Mouse (Mus musculus) neural tube, embryonic 11.5 days (tissue): ENCODE results near the gene Cd59b. TPM values are rescaled to one million over a fixed set of nuclear protein-coding genes. Genes with fewer than 3 reads are reported as not detected.

Experiments
- ATAC-seq: fragments of 200-750 bp; cut with Nextera tagmentation; 2 replicates; pipeline ENCODE4 v1.8.0; 2017; ENCODE audit warnings: moderate number of reproducible peaks, mild to moderate bottlenecking, moderate TSS enrichment, moderate library complexity; ENCODE audit not compliant: insufficient read depth, low FRiP score, low TSS enrichment
- DNase-seq: peaks from one replicate; pipeline ENCODE4 v3.0.0-alpha.2; 2015; ENCODE audit warnings: low spot score
- H3K27ac ChIP-seq: fragments of 300-500 bp; sonication (generic); 2 replicates; pipeline ENCODE4 v1.5.1; 2014; ENCODE audit warnings: low read depth, mild to moderate bottlenecking, low read length
- H3K27me3 ChIP-seq: fragments of 300-500 bp; sonication (generic); 2 replicates; pipeline ENCODE4 v1.6.1; 2014; ENCODE audit warnings: mild to moderate bottlenecking, low read length, mixed read lengths; ENCODE audit not compliant: control insufficient read depth, insufficient read depth
- H3K36me3 ChIP-seq: fragments of 300-500 bp; sonication (generic); 2 replicates; pipeline ENCODE4 v1.6.1; 2014; ENCODE audit warnings: mild to moderate bottlenecking, low read length, moderate library complexity, mixed read lengths; ENCODE audit not compliant: control insufficient read depth, insufficient read depth
- H3K4me1 ChIP-seq: fragments of 300-500 bp; sonication (generic); 2 replicates; pipeline ENCODE4 v1.6.1; 2014; ENCODE audit warnings: low read length, mixed read lengths; ENCODE audit not compliant: control insufficient read depth, insufficient read depth
- H3K4me2 ChIP-seq: fragments of 300-500 bp; sonication (generic); 2 replicates; pipeline ENCODE4 v1.6.1; 2014; ENCODE audit warnings: low read depth, mild to moderate bottlenecking, moderate library complexity
- H3K4me3 ChIP-seq: fragments of 300-500 bp; sonication (generic); 2 replicates; pipeline ENCODE4 v1.5.1; 2014; ENCODE audit warnings: low read depth, low read length
- H3K9ac ChIP-seq: fragments of 300-500 bp; sonication (generic); 2 replicates; pipeline ENCODE4 v1.6.1; 2014; ENCODE audit warnings: mild to moderate bottlenecking, low read length
- H3K9me3 ChIP-seq: fragments of 300-500 bp; sonication (generic); 2 replicates; pipeline ENCODE4 v1.6.1; 2016; ENCODE audit warnings: low read length; ENCODE audit not compliant: control insufficient read depth
- WGBS: fragments of 180-500 bp; shearing (Covaris S2); extraction: QIAGEN DNeasy Blood & Tissue Kit; methylation state at CpG from one replicate; pipeline ENCODE4 v1.1.7; 2014; 5-methylcytosine and 5-hydroxymethylcytosine counted together
- polyA plus RNA-seq: library from polyadenylated mRNA; unstranded; fragments of >200 nt; fragmentation: Nextera tagmentation; extraction: Ambion mirVana; gene quantifications from 2 replicates; pipeline ENCODE4 v1.2.1, GENCODE M21; 2014

Gene Cd59b
- 3.5 and 4.8 TPM in 2 replicates for polyA plus RNA-seq

DNA sequence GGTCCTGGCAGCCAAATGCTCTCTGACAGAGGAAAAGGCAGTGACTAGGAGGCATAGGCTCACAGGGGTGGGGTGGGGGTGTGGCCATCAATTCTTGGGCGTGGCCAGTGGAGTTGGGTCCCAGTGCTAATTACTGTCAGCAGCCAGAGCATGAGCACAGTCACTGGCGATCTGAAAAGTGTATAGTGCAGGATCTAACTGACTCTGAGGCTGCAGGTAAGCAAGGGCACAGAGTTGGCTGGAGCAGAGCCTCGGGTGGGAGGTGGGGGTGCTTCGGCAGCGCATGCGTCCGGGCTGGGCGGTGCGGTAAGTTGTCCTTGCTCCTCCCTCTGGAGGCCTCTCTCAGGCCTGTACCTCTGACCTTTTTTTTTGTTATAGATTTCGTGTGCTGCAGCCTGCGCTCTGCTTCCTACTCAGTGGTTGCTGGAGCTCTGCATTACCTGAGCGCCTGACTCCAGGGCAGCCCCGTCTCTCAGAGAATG is at the start of gene Cd59b:
Gene Cd59b, plus strand, starts transcription at position 146 of the 482 bp plus-strand sequence.
- ATAC-seq (peak; percentile 82), DNase-seq (peak; percentile 73)
- Histone ChIP-seq H3K9ac (peak within 1 kb of the TSS; percentile 18; the same call in 1 of the 2 replicates), H3K27me3 (no peaks in the 10 kb centered on the region), H3K4me3 (peak within 1 kb of the TSS; percentile 29), H3K27ac (no peak within 1 kb of the TSS), H3K36me3 (no peaks in the 10 kb centered on the region), H3K4me2 (peak within 1 kb of the TSS; percentile 60), H3K4me1 (0 out of 2 replicates have a peak, but pooled peaks cover 2% of the 10 kb centered on the region), H3K9me3 (no peaks in the 10 kb centered on the region)
- WGBS = 5% methylated on average over 13 of the region's 13 CpGs

- H3K9me3 ChIP-seq = no peaks in the 10 kb centered on the region
- H3K4me2 ChIP-seq = no peak overlapping the region
- H3K9ac ChIP-seq = no peak overlapping the region
- H3K27me3 ChIP-seq = no peaks in the 10 kb centered on the region
- H3K27ac ChIP-seq = no peak overlapping the region
- H3K36me3 ChIP-seq = no peaks in the 10 kb centered on the region
- ATAC-seq = no peak
- DNase-seq = no peak
- 87% methylated on average over 7 of the region's 7 CpGs for WGBS
- no peak overlapping the region for H3K4me3 ChIP-seq
- no peaks in the 10 kb centered on the region for H3K4me1 ChIP-seq
Observed at GRCm38 (mm10) chr2:104023096-104023495, 46.6 kb upstream of the Cd59b start.

GRCm38 (mm10) chr2:104024656-104025055 is 45.0 kb upstream of the Cd59b start:
- DNase-seq (no peak), ATAC-seq (no peak)
- WGBS = 94% methylated on average over 4 of the region's 4 CpGs
- no peak overlapping the region for H3K4me3 ChIP-seq
- H3K27ac ChIP-seq = no peak overlapping the region
- H3K27me3 ChIP-seq = no peaks in the 10 kb centered on the region
- H3K36me3 ChIP-seq = no peaks in the 10 kb centered on the region
- H3K4me1 ChIP-seq = no peaks in the 10 kb centered on the region
- H3K9me3 ChIP-seq = no peaks in the 10 kb centered on the region
- H3K4me2 ChIP-seq = no peak overlapping the region
- no peak overlapping the region for H3K9ac ChIP-seq

DNA sequence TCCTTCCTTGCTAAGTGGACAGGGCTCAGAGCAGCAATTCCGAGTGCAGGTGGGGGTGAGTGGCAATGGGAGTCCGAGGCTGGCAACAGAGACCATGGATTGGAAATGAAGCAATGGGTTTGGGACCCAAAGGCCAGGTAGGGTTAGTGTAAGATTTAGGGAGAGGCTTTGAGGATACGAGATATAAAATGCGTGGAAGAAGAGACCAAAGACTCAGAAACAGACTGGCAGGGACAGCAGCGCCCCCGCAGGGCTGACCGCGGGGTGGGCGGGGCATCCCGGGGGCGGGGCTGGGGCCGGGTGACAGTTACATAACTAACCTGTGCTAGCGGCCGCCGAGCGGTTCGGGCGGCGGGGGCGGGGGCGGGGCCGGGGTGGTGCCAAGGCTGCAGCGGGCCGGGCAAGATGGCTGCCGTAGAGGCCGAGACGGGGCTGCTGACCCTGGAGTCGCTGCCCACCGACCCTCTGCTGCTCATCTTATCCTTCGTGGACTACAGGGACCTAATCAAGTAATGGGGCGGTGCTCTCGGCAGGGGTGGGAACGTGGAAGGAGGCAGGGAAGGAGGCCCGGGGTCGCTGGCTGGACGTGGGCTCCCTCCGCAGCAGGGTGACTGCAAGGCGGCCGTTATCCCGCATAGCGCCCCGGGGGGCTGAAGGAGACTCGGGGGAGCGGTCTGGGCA is 42.1 kb upstream of the Cd59b start, which contains the start of gene Fbxo3:
Gene Fbxo3, plus strand, starts transcription at position 264 of the 681 bp plus-strand sequence.
- Histone ChIP-seq H3K9me3 (no peaks in the 10 kb centered on the region), H3K27me3 (no peaks in the 10 kb centered on the region), H3K4me1 (no peaks in the 10 kb centered on the region), H3K4me2 (peak within 1 kb of the TSS; percentile 81), H3K27ac (0 out of 2 replicates have a peak within 1 kb of the TSS, but pooled peaks have one; percentile 31), H3K4me3 (peak within 1 kb of the TSS; percentile 93), H3K36me3 (no peaks in the 10 kb centered on the region), H3K9ac (peak within 1 kb of the TSS; percentile 94)
- ATAC-seq (peak; percentile 97), DNase-seq (peak; percentile 85)
- under 1% methylated on average over 43 of the region's 44 CpGs for WGBS

- 2% methylated on average over 32 of the region's 32 CpGs for WGBS
- H3K4me1 ChIP-seq = no peaks in the 10 kb centered on the region
- H3K9me3 ChIP-seq = no peaks in the 10 kb centered on the region
- H3K9ac ChIP-seq = peak within 1 kb of the TSS; percentile 94
- H3K27me3 ChIP-seq = no peaks in the 10 kb centered on the region
- peak within 1 kb of the TSS; percentile 81 for H3K4me2 ChIP-seq
- no peaks in the 10 kb centered on the region for H3K36me3 ChIP-seq
- peak within 1 kb of the TSS; percentile 93 for H3K4me3 ChIP-seq
- H3K27ac ChIP-seq = 0 out of 2 replicates have a peak within 1 kb of the TSS, but pooled peaks have one; percentile 31
- ATAC-seq (peak; percentile 64), DNase-seq (no peak)
Observed at GRCm38 (mm10) chr2:104028139-104028723, 41.4 kb upstream of the Cd59b start, which contains the start of gene 4931422A03Rik. Gene 4931422A03Rik, minus strand, starts transcription at chr2:104028361.

DNA sequence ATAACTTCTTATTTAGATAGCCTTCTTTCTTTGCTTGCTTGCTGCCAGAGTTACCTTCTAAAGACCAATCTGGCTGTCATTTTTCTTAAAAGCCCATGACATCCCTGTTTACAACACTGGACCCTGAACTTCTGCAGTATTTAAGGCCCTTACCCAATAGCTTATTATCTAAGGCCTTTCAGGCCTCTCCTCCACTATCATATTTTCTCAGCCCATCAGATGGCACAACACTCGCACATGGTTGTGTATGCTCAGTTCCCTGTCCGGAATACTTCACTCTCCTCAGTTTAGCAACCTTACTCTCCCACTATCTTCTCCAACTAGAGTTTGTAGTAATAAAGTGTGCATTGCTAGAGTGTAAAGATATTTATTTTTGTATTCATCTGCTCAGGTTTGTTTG is 40.6 kb upstream of the Cd59b start:
- H3K27ac ChIP-seq = no peak overlapping the region
- no peaks in the 10 kb centered on the region for H3K4me1 ChIP-seq
- ATAC-seq (no peak), DNase-seq (no peak)
- no peaks in the 10 kb centered on the region for H3K27me3 ChIP-seq
- no peaks in the 10 kb centered on the region for H3K9me3 ChIP-seq
- 81% methylated on average over 2 of the region's 2 CpGs for WGBS
- peak overlapping the region; percentile 81 for H3K4me2 ChIP-seq
- no peak overlapping the region for H3K4me3 ChIP-seq
- H3K9ac ChIP-seq = no peak overlapping the region
- no peaks in the 10 kb centered on the region; the same call in 1 of the 2 replicates for H3K36me3 ChIP-seq

GRCm38 (mm10) chr2:104030381-104030780 is 39.3 kb upstream of the Cd59b start:
- Histone ChIP-seq H3K4me3 (no peak overlapping the region), H3K27ac (no peak overlapping the region), H3K27me3 (no peaks in the 10 kb centered on the region), H3K36me3 (no peaks in the 10 kb centered on the region; the same call in 1 of the 2 replicates), H3K4me2 (no peak overlapping the region), H3K9me3 (no peaks in the 10 kb centered on the region), H3K4me1 (no peaks in the 10 kb centered on the region), H3K9ac (no peak overlapping the region)
- WGBS = 84% methylated on average over 3 of the region's 3 CpGs
- ATAC-seq (no peak), DNase-seq (no peak)

- no peak overlapping the region for H3K9ac ChIP-seq
- H3K27ac ChIP-seq = no peak overlapping the region
- no peaks in the 10 kb centered on the region; the same call in 1 of the 2 replicates for H3K36me3 ChIP-seq
- H3K4me2 ChIP-seq = no peak overlapping the region
- no peak overlapping the region for H3K4me3 ChIP-seq
- DNase-seq (no peak), ATAC-seq (no peak)
- H3K4me1 ChIP-seq = no peaks in the 10 kb centered on the region
- H3K27me3 ChIP-seq = no peaks in the 10 kb centered on the region
- 95% methylated on average over 3 of the region's 3 CpGs for WGBS
- H3K9me3 ChIP-seq = no peaks in the 10 kb centered on the region
Observed at GRCm38 (mm10) chr2:104032056-104032455, 37.6 kb upstream of the Cd59b start.
